Mouse (Mus musculus) megakaryocyte, embryonic 14.5 days (primary cell): ENCODE data around the gene Slc7a14.

Experiments used
- FLI1 ChIP-seq: IDR thresholded peaks from 2 replicates; pipeline ENCODE4 v1.6.1; 2012; ENCODE audit warnings: low read length, inconsistent platforms, mixed read lengths
- GATA1 ChIP-seq: IDR thresholded peaks from 3 replicates; pipeline ENCODE4 v1.6.1; 2012; ENCODE audit warnings: mixed read lengths, low read length, inconsistent platforms, borderline replicate concordance

DNA sequence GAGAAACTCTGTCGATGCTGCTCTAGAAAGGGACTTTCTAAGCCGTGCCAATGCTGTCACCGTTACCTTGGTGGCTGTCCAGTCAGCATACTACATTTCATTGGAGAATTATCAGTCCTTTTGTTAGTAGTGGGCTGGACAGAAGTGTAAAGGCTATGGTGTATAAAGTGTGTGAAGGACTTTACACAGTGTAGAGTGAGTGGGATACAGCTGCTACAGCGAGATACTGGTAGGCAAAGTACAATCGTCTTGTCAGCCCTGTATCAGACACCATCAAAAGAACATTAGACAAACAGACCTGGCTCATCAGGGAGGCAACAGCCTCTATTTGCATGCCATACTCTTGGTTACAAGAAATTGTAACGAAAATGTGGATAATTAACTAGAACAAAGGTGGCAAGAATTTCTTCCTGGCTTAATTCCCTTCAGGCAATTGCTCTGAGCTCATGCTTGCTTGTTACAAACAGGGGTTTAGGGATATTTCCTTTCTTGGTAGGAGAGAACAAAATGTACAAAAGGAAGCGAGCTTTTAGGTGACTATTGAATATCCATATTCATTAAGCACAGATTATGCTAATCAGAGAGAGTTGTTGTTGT lies 48.7 kb downstream of the Slc7a14 start:
- no peak for TF ChIP-seq GATA1
- TF ChIP-seq FLI1: no peak
